Mouse (Mus musculus) liver, embryonic 14.5 days (tissue): Measurements from ENCODE around the gene Rabgap1l. TPM values are rescaled to one million over a fixed set of nuclear protein-coding genes. Genes with fewer than 3 reads are reported as not detected.
A peak's percentile ranks its signal among the peaks of the same experiment; 100 is the strongest.

ENCODE experiments used
- ATAC-seq: fragments of 200-750 bp; cut with Nextera tagmentation; 2 replicates; pipeline ENCODE4 v1.8.0; 2017; ENCODE audit warnings: moderate number of reproducible peaks, mild to moderate bottlenecking, moderate library complexity; ENCODE audit not compliant: insufficient read depth
- DNase-seq, 3 experiments: peaks; one replicate each; pipeline ENCODE4 v3.0.0-alpha.2; 2012 to 2013; ENCODE audit warnings: low read depth in 3 of 3, low spot score in 3 of 3
- H3K27ac ChIP-seq: fragments of 300-500 bp; sonication (generic); 2 replicates; pipeline ENCODE4 v1.5.1; 2014; ENCODE audit warnings: moderate library complexity, mild to moderate bottlenecking, control low read depth, inconsistent platforms
- H3K27me3 ChIP-seq: fragments of 300-500 bp; sonication (generic); 2 replicates; pipeline ENCODE4 v1.6.1; 2014; ENCODE audit warnings: mild to moderate bottlenecking, low read length, moderate library complexity; ENCODE audit not compliant: control insufficient read depth, insufficient read depth
- H3K36me3 ChIP-seq: fragments of 300-500 bp; sonication (generic); replicated peaks from 2 replicates; pipeline ENCODE4 v1.6.1; 2014; ENCODE audit warnings: low read depth; ENCODE audit not compliant: control insufficient read depth, insufficient read depth
- H3K4me1 ChIP-seq, 2 experiments: fragments of 200-500 bp in 1 of 2; fragments of 300-500 bp in 1 of 2; sonication (generic) in 1 of 2; replicated peaks; 2 replicates each; pipeline ENCODE4 v1.6.1; 2012 to 2014; ENCODE audit warnings: antibody characterized with exemption in 1 of 2, inconsistent platforms in 1 of 2, low read length in 1 of 2; ENCODE audit not compliant: control insufficient read depth in 2 of 2, insufficient read depth in 2 of 2
- H3K4me2 ChIP-seq: fragments of 300-500 bp; sonication (generic); 2 replicates; pipeline ENCODE4 v1.6.1; 2014; ENCODE audit warnings: low read depth, mild to moderate bottlenecking, control low read depth, moderate library complexity
- H3K4me3 ChIP-seq, 2 experiments: fragments of 200-500 bp in 1 of 2; fragments of 300-500 bp in 1 of 2; sonication (generic) in 1 of 2; 2 replicates each; pipeline ENCODE4 v1.5.1; 2012 to 2014; ENCODE audit warnings: low read depth in 2 of 2, low read length in 2 of 2, mild to moderate bottlenecking in 2 of 2, control low read depth in 1 of 2, inconsistent platforms in 1 of 2, moderate library complexity in 1 of 2; ENCODE audit not compliant: insufficient read depth in 1 of 2
- H3K9ac ChIP-seq: fragments of 300-500 bp; sonication (generic); replicated peaks from 2 replicates; pipeline ENCODE4 v1.6.1; 2014; ENCODE audit warnings: mild to moderate bottlenecking, control low read depth, moderate library complexity
- H3K9me3 ChIP-seq: fragments of 300-500 bp; sonication (generic); 2 replicates; pipeline ENCODE4 v1.6.1; 2016; ENCODE audit warnings: low read length, mixed read lengths; ENCODE audit not compliant: control insufficient read depth
- CTCF ChIP-seq: IDR thresholded peaks from 2 replicates; pipeline ENCODE4 v1.5.1; 2016; ENCODE audit warnings: antibody characterized with exemption, low read depth, control low read depth
- EP300 ChIP-seq: IDR thresholded peaks from 2 replicates; pipeline ENCODE4 v1.6.1; 2016; ENCODE audit warnings: antibody characterized with exemption, low read depth
- WGBS: fragments of 180-500 bp; shearing (Covaris S2); extraction: QIAGEN DNeasy Blood & Tissue Kit; methylation state at CpG from one replicate; pipeline ENCODE4 v1.1.7; 2014; ENCODE audit not compliant: insufficient replicate concordance; 5-methylcytosine and 5-hydroxymethylcytosine counted together
- polyA plus RNA-seq, 2 experiments: library from polyadenylated mRNA; depleted of rRNA in 1 of 2; stranded (reverse) in 1 of 2; unstranded in 1 of 2; fragments of >200 nt; fragmentation: Nextera tagmentation in 1 of 2; extraction: Ambion mirVana in 1 of 2; gene quantifications; 2 replicates each; pipeline versions ENCODE4 v1.2.1 to v1.2.3; 2012 to 2014

The Rabgap1l gene
- polyA plus RNA-seq, 2 experiments: 18.7 to 27.5 TPM

DNA sequence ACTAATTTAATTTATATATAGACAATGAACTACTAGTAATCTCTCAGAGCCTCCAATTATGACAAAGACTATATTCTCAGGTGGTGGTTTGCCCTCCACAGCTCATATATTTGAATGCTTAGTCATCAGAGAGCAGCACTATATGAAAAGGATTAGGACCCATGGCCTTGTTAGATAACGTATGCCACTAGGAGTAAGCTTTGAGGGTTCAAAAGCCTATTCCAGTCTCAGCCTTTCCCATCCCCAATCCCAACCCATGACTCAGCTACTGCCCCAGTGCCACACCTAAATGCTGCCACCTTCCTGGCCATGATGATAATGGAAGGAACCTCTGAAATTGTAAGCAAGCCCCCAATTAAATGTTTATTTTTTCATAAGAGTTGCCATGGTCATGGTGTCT, 195.6 kb downstream of the Rabgap1l start:
- WGBS: 67% methylated on average over 1 of the region's 1 CpGs
- peak; percentile 76 for ATAC-seq

DNA sequence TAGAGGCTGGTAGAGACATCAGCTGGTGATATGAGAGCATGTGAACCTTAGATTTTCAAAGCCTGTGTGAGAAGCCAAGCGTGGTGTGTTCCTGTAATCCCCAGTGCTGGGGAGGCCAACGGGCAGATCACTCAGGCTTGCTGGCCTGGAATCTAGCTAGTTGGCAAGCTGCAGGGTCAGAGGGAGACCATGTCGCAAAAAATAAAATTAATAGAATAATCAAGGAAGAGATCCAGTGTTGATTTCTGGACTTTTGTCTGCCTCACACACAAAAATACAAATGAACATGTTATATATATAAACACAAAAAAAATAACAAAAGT, 196.1 kb downstream of the Rabgap1l start:
- H3K36me3 ChIP-seq: no peaks in the 10 kb centered on the region
- H3K9me3 ChIP-seq: no peaks in the 10 kb centered on the region
- H3K4me1 ChIP-seq: 0 out of 4 replicates have a peak, but pooled peaks cover 0 to 2% of the 10 kb centered on the region in 2 experiments
- H3K27me3 ChIP-seq: no peaks in the 10 kb centered on the region
- H3K27ac ChIP-seq: no peak overlapping the region
- DNase-seq: no peak
- no peak overlapping the region for H3K4me2 ChIP-seq
- WGBS: 80% methylated on average over 3 of the region's 3 CpGs
- TF ChIP-seq CTCF (no peak), EP300 (no peak)
- H3K9ac ChIP-seq: no peak overlapping the region
- no peak for ATAC-seq
- no peak overlapping the region for H3K4me3 ChIP-seq

More for the DNA sequence above, 195.6 kb downstream of the Rabgap1l start:
- H3K4me2 ChIP-seq: no peak overlapping the region
- no peak overlapping the region for H3K9ac ChIP-seq
- no peak overlapping the region for H3K4me3 ChIP-seq
- TF ChIP-seq EP300: peak; percentile 22; the same call in 1 of the 2 replicates
- no peak for TF ChIP-seq CTCF
- H3K36me3 ChIP-seq: no peaks in the 10 kb centered on the region
- peak in 2 of 3 experiments; percentile 1 to 26 for DNase-seq
- no peak overlapping the region for H3K27ac ChIP-seq
- H3K9me3 ChIP-seq: no peaks in the 10 kb centered on the region
- H3K27me3 ChIP-seq: no peaks in the 10 kb centered on the region
- 0 out of 4 replicates have a peak, but pooled peaks cover 0 to 2% of the 10 kb centered on the region in 2 experiments for H3K4me1 ChIP-seq

DNA sequence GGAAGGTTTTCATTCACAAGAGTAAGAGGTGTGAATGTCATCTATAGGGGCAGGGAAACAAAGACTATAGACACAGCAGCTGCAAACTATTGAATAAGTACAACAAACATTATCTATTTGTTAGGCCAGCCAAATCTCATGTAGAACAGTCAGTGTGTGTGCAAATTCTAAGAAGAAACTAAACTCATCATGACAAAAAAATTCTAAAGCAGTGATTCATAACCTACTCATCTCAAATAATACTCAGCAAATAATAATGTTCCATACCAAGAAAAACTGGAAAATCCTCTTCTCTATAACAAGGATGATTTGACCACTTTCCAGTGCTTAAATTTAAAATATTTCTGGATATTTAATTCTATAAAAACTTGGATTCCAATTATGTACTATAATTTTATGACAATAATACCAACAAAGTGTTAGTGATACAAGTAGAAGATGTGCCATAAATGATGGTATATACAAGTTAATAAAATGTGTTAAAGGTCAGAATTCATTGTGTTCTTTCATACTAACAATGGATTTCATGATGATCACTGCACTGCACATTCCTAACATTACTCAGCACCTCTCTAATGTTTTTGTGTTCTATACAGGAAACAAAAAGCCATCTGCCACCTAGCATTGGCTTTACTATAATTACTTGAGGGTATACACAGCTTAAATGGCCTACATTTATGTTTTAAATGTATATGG, 196.6 kb downstream of the Rabgap1l start:
- Histone ChIP-seq H3K4me2 (no peak overlapping the region), H3K9ac (no peak overlapping the region), H3K36me3 (no peaks in the 10 kb centered on the region), H3K27ac (no peak overlapping the region), H3K27me3 (no peaks in the 10 kb centered on the region), H3K4me3 (no peak overlapping the region), H3K9me3 (no peaks in the 10 kb centered on the region), H3K4me1 (0 out of 4 replicates have a peak, but pooled peaks cover 0 to 2% of the 10 kb centered on the region in 2 experiments)
- no peak for ATAC-seq
- DNase-seq: no peak
- no peak for TF ChIP-seq CTCF
- TF ChIP-seq EP300: no peak

DNA sequence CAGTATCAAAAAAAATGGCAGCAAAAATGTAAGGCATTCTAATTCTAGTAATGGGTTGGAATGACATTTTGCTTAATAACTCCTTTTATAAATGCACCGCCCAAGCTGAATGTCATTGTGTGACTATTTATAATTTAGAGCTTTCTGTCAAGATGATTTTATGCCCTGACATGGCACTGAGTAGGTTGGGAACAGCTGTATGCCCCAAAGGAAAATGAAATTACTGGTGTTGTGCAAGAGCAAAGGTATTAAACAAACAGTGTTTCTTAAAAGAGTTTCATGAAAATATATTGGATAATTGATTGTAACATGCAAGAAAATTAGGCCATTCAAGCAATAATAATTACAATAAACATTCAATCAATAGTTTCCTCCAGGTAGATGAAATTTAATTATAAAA, 198.4 kb downstream of the Rabgap1l start:
- 86% methylated on average over 1 of the region's 1 CpGs for WGBS
- Histone ChIP-seq H3K27ac (no peak overlapping the region), H3K9me3 (no peaks in the 10 kb centered on the region), H3K4me2 (no peak overlapping the region), H3K9ac (no peak overlapping the region), H3K4me3 (no peak overlapping the region), H3K4me1 (0 out of 4 replicates have a peak, but pooled peaks cover 0 to 2% of the 10 kb centered on the region in 2 experiments), H3K36me3 (no peaks in the 10 kb centered on the region), H3K27me3 (no peaks in the 10 kb centered on the region)
- ATAC-seq (no peak), DNase-seq (no peak)
- no peak for TF ChIP-seq EP300
- no peak for TF ChIP-seq CTCF

DNA sequence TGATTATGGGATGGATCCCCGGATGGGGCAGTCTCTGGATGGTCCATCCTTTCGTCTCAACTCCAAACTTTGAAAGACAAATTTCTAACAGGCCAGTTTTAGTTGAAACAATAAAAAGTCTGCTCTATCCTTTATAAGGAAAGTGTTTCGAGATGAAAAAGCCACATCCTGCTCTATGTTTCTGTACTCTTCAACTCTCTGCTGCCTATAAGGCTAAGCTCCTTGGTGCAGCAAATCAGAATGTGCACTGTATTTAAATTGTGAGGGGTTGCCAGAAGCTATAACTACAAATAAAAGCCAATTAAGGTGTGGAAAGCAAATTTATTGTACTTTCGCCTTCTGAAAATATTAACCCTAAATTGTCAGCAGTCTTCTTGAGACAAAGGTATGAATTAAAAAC, 198.9 kb downstream of the Rabgap1l start:
- no peak for ATAC-seq
- H3K9me3 ChIP-seq: no peaks in the 10 kb centered on the region
- WGBS: 74% methylated on average over 4 of the region's 4 CpGs
- H3K4me2 ChIP-seq: no peak overlapping the region
- DNase-seq: no peak
- no peak overlapping the region for H3K4me3 ChIP-seq
- TF ChIP-seq EP300 (no peak), CTCF (no peak)
- 0 out of 4 replicates have a peak, but pooled peaks cover 0 to 2% of the 10 kb centered on the region in 2 experiments for H3K4me1 ChIP-seq
- no peak overlapping the region for H3K27ac ChIP-seq
- H3K36me3 ChIP-seq: no peaks in the 10 kb centered on the region
- no peaks in the 10 kb centered on the region for H3K27me3 ChIP-seq
- H3K9ac ChIP-seq: no peak overlapping the region
